Mouse (Mus musculus) embryonic facial prominence, embryonic 11.5 days (tissue): Measurements from ENCODE around the gene Mpc1. TPM values are rescaled to one million over a fixed set of nuclear protein-coding genes. Genes with fewer than 3 reads are reported as not detected.

Experiments used
- ATAC-seq: fragments of 200-750 bp; cut with Nextera tagmentation; replicated peaks from 2 replicates; pipeline ENCODE4 v1.8.0; 2017; ENCODE audit warnings: low read depth; ENCODE audit not compliant: insufficient number of reproducible peaks, low FRiP score, low TSS enrichment
- DNase-seq: peaks from one replicate; pipeline ENCODE4 v3.0.0-alpha.2; 2015; ENCODE audit warnings: low spot score
- H3K27ac ChIP-seq: fragments of 300-500 bp; sonication (generic); replicated peaks from 2 replicates; pipeline ENCODE4 v1.5.1; 2014; ENCODE audit warnings: mild to moderate bottlenecking, low read depth, low read length, control low read depth
- H3K27me3 ChIP-seq: fragments of 300-500 bp; sonication (generic); 2 replicates; pipeline ENCODE4 v1.6.1; 2014; ENCODE audit warnings: mild to moderate bottlenecking, low read length, moderate library complexity, mixed read lengths; ENCODE audit not compliant: control insufficient read depth, insufficient read depth
- H3K36me3 ChIP-seq: fragments of 300-500 bp; sonication (generic); replicated peaks from 2 replicates; pipeline ENCODE4 v1.6.1; 2014; ENCODE audit warnings: low read depth, mild to moderate bottlenecking, low read length, moderate library complexity, mixed read lengths; ENCODE audit not compliant: control insufficient read depth, insufficient read depth
- H3K4me1 ChIP-seq: fragments of 300-500 bp; sonication (generic); 2 replicates; pipeline ENCODE4 v1.6.1; 2014; ENCODE audit warnings: low read length, mixed read lengths; ENCODE audit not compliant: control insufficient read depth, insufficient read depth
- H3K4me2 ChIP-seq: fragments of 300-500 bp; sonication (generic); 2 replicates; pipeline ENCODE4 v1.6.1; 2014; ENCODE audit warnings: low read depth, mild to moderate bottlenecking, control low read depth, low read length, moderate library complexity
- H3K4me3 ChIP-seq: fragments of 300-500 bp; sonication (generic); 2 replicates; pipeline ENCODE4 v1.5.1; 2014; ENCODE audit warnings: low read depth, low read length, control low read depth
- H3K9ac ChIP-seq: fragments of 300-500 bp; sonication (generic); replicated peaks from 2 replicates; pipeline ENCODE4 v1.6.1; 2014; ENCODE audit warnings: mild to moderate bottlenecking, control low read depth, low read length
- H3K9me3 ChIP-seq: fragments of 300-500 bp; sonication (generic); replicated peaks from 2 replicates; pipeline ENCODE4 v1.6.1; 2016; ENCODE audit warnings: mild to moderate bottlenecking, low read length, inconsistent platforms, mixed read lengths; ENCODE audit not compliant: control insufficient read depth
- WGBS: fragments of 180-500 bp; shearing (Covaris S2); extraction: QIAGEN DNeasy Blood & Tissue Kit; methylation state at CpG from one replicate; pipeline ENCODE4 v1.1.7; 2014; 5-methylcytosine and 5-hydroxymethylcytosine counted together
- polyA plus RNA-seq: library from polyadenylated mRNA; unstranded; fragments of >200 nt; fragmentation: Nextera tagmentation; extraction: Ambion mirVana; gene quantifications from 2 replicates; pipeline ENCODE4 v1.2.1, GENCODE M21; 2014

The Mpc1 gene
- polyA plus RNA-seq, 1 experiment from 2014 or later: 124 TPM

DNA sequence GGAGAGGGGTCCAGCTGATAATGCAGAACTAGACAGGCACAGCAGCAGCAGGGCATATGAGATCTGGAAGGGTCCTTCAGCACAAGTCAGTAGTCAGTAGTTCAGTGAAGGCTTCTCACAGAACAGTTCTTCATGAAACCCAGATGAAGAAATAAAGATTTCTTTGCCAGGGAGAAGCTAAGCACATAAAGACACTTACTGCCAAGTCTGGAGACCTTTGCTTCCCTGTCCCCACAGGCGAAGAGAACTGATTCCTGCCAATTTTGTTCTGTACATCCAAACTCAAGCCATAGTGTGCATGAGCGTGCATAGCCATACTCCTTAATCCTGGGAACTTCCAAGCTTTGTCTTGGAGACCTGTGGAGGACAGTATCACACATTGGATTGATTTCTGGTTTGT lies 15.6 kb downstream of the Mpc1 start:
- ATAC-seq (no peak), DNase-seq (no peak)
- Histone ChIP-seq H3K27ac (no peak overlapping the region), H3K4me1 (no peaks in the 10 kb centered on the region), H3K27me3 (no peaks in the 10 kb centered on the region), H3K9ac (no peak overlapping the region), H3K4me3 (no peak overlapping the region), H3K36me3 (no peaks in the 10 kb centered on the region), H3K4me2 (no peak overlapping the region), H3K9me3 (no peaks in the 10 kb centered on the region)
- WGBS: 87% methylated on average over 2 of the region's 2 CpGs

- Histone ChIP-seq H3K9ac (no peak overlapping the region), H3K4me1 (no peaks in the 10 kb centered on the region), H3K27ac (no peak overlapping the region), H3K4me3 (no peak overlapping the region), H3K27me3 (no peaks in the 10 kb centered on the region), H3K4me2 (no peak overlapping the region), H3K9me3 (no peaks in the 10 kb centered on the region), H3K36me3 (no peaks in the 10 kb centered on the region)
- ATAC-seq (no peak), DNase-seq (no peak)
These were observed 16.8 kb downstream of the Mpc1 start for GRCm38 (mm10) chr17:8299524-8299923.

GRCm38 (mm10) chr17:8301515-8301914 lies 18.8 kb downstream of the Mpc1 start:
- Histone ChIP-seq H3K4me2 (no peak overlapping the region), H3K27ac (no peak overlapping the region), H3K36me3 (no peaks in the 10 kb centered on the region), H3K9me3 (no peaks in the 10 kb centered on the region), H3K9ac (no peak overlapping the region), H3K4me1 (no peaks in the 10 kb centered on the region), H3K27me3 (no peaks in the 10 kb centered on the region), H3K4me3 (no peak overlapping the region)
- ATAC-seq (no peak), DNase-seq (no peak)
- 81% methylated on average over 4 of the region's 4 CpGs for WGBS

DNA sequence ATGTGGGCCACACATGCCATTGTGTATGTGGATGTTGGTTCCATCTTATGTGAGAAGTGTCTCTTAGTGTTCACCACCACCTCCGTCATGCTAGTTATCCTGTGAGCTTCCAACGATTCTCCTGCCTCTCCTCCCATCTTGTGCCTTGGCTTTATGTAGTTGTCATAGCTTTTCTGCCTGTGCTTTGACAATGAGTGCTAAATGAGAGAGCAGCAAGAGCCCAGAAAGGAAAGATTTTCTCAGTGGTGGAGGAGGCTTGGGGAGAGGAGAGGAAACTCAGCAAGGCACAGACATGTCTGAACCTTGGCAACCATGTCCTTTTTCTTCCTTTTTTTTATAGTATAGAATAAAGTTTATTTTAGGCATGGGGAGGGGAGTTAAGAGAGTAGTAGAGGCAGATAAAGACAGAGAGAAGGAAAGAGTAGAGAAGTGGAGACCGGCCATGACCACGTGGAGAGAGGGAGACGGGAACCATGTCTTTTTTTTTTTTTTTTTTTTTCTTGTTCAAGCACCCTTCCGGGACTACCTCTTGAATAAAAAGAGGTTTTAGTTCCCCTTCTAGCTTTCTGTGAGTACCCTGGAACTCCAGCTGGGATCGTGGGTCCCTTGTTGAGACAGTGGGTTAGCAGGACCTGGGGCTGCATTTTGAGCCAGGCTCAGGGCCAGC lies 20.2 kb downstream of the Mpc1 start:
- H3K4me2 ChIP-seq: no peak overlapping the region
- H3K36me3 ChIP-seq: no peaks in the 10 kb centered on the region
- DNase-seq: no peak
- no peaks in the 10 kb centered on the region for H3K27me3 ChIP-seq
- ATAC-seq: no peak
- WGBS: 76% methylated on average over 7 of the region's 7 CpGs
- H3K4me3 ChIP-seq: no peak overlapping the region
- no peaks in the 10 kb centered on the region for H3K4me1 ChIP-seq
- H3K9me3 ChIP-seq: no peaks in the 10 kb centered on the region
- no peak overlapping the region for H3K9ac ChIP-seq
- no peak overlapping the region for H3K27ac ChIP-seq

- no peak for DNase-seq
- Histone ChIP-seq H3K9ac (no peak overlapping the region), H3K4me3 (no peak overlapping the region), H3K4me2 (no peak overlapping the region), H3K9me3 (no peaks in the 10 kb centered on the region), H3K27me3 (no peaks in the 10 kb centered on the region), H3K4me1 (no peaks in the 10 kb centered on the region), H3K36me3 (no peaks in the 10 kb centered on the region), H3K27ac (no peak overlapping the region)
- ATAC-seq: no peak
- WGBS: 60% methylated on average over 5 of the region's 5 CpGs
These were observed 21.0 kb downstream of the Mpc1 start for GRCm38 (mm10) chr17:8303671-8304070.

DNA sequence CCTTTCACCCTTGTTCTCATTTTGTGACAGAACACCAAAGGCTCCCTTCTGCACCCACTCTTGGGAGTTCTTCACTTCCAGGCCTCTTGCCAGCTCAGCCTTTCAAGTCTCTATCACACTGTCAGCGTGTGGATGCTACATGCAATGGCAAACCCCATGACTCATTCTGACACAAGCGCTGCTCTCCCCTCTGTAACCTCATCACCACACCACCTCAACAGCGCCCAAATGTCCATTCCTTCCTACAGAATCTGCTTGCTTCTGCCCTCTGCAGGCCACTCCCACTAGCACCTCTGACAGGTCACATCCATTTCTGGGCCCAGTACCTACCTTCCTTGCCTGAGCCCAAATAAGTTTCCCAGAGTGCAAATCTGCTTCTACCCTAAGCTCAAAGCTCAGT lies 23.1 kb downstream of the Mpc1 start:
- ATAC-seq (no peak), DNase-seq (no peak)
- Histone ChIP-seq H3K4me1 (no peaks in the 10 kb centered on the region), H3K9ac (no peak overlapping the region), H3K4me3 (no peak overlapping the region), H3K36me3 (no peaks in the 10 kb centered on the region), H3K4me2 (no peak overlapping the region), H3K27ac (no peak overlapping the region), H3K9me3 (no peaks in the 10 kb centered on the region), H3K27me3 (no peaks in the 10 kb centered on the region)
- WGBS: 21% methylated on average over 3 of the region's 3 CpGs

DNA sequence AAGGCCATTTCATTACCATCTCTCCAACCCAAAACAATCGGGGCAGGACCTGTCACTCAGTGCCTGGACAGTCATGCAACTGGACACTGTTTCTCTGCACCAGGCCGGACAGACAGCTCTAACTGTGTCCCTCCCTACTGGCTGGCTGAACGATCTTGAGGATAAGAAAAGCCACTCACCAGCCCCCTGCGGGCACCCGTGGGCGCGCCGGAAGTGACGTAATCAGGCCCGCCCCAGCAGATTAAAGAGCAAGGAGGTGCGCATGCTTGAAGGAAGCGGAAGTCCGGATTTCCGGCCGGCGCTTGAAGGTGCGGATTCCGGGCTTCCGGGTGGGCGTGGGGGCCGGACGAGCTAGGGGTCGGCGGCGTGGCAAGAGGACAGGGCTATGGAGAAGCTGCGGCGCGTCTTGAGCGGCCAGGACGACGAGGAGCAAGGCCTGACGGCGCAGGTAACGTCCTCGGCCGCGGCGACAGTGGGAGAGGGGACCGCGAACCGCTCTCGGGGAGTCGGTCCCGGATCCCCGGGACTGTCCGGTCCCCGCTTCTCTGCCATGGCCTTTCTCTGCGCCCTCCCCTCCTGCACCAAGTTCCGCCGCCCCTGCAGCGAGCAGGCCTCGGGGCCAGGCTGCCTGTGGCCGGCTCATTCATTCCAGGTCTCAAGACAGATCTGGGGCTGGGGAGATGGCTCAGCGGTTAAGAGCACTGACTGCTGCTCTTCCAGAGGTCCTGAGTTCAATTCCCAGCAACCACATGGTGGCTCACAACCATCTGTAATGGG lies 28.3 kb downstream of the Mpc1 start, which contains the start of gene Sft2d1:
TSS of gene Sft2d1 (plus strand) at position 265 of the 777 bp plus-strand sequence.
- DNase-seq (peak; percentile 96), ATAC-seq (peak; percentile 91)
- peak within 1 kb of the TSS; percentile 53 for H3K4me2 ChIP-seq
- peak within 1 kb of the TSS; percentile 85 for H3K4me3 ChIP-seq
- WGBS: under 1% methylated on average over 52 of the region's 54 CpGs
- no peaks in the 10 kb centered on the region for H3K27me3 ChIP-seq
- H3K9ac ChIP-seq: peak within 1 kb of the TSS; percentile 76
- H3K9me3 ChIP-seq: no peaks in the 10 kb centered on the region
- 0 out of 2 replicates have a peak, but pooled peaks cover 7% of the 10 kb centered on the region for H3K4me1 ChIP-seq
- no peaks in the 10 kb centered on the region; the same call in 1 of the 2 replicates for H3K36me3 ChIP-seq
- H3K27ac ChIP-seq: no peak within 1 kb of the TSS

DNA sequence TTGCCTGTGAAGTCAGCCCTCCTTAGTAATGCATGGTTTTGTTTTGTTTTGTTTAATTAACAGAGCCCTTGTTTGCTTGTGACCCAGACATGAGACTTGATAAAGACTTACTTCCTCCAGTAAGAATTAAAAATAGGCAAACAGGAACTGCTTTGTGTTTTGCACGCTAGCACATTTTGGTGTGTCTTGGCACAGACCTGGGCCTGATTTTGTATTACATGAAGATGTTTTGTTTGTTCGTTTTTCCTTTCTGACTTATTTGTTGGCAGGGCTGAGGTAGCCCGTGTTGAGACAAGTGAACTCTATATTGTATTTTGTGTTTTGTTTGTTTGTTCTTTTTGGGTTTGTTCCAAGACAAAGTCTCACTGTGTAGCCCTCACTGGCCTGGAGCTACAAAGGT lies 29.0 kb downstream of the Mpc1 start:
- Histone ChIP-seq H3K4me1 (0 out of 2 replicates have a peak, but pooled peaks cover 7% of the 10 kb centered on the region), H3K9me3 (no peaks in the 10 kb centered on the region), H3K9ac (peak overlapping the region; percentile 76), H3K4me2 (peak overlapping the region; percentile 53), H3K36me3 (no peaks in the 10 kb centered on the region; the same call in 1 of the 2 replicates), H3K27me3 (no peaks in the 10 kb centered on the region), H3K27ac (no peak overlapping the region), H3K4me3 (peak overlapping the region; percentile 85)
- DNase-seq (no peak), ATAC-seq (no peak)
- WGBS: 55% methylated on average over 3 of the region's 3 CpGs
